Mouse (Mus musculus) gonadal fat pad, adult 2 months (tissue): ENCODE results near the gene A730049H05Rik. TPM values are rescaled to one million over a fixed set of nuclear protein-coding genes. Genes with fewer than 3 reads are reported as not detected.

Experiments
- DNase-seq: peaks from one replicate; pipeline ENCODE4 v3.0.0-alpha.2; 2012; ENCODE audit warnings: low read depth
- polyA plus RNA-seq: library from polyadenylated mRNA; depleted of rRNA; stranded (reverse); fragments of >200 nt; gene quantifications from 2 replicates; pipeline ENCODE4 v1.2.3, GENCODE M21; 2012; rRNA removed

Gene A730049H05Rik
- polyA plus RNA-seq, 1 experiment: 0.09 TPM

DNA sequence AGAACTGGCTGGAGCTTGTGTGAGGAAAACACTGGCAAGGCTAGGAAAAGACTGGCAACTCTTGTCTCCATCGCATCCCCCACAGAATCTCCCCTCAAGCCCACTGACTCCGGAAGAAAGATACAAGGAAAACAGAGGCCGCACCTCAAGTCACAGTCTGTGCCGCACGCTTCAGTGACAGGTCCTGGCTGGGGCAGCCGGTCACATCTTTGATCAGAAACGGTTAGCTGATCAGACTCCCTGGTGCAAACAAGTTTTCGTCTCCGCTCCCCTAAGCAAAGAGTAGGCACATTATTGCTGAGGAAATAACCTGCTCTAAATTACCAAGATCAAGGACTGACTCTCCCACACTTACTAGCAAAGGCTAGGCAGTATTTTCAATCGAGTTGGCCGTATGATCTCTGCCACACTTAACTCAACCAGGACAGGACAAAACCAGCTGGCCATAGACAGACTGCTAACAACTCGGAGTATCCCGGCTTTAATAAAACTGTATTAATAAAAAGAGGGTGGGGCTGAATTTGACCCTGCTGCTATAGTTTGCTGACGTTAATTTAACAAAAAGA is 63.5 kb downstream of the A730049H05Rik start:
- no peak for DNase-seq

DNA sequence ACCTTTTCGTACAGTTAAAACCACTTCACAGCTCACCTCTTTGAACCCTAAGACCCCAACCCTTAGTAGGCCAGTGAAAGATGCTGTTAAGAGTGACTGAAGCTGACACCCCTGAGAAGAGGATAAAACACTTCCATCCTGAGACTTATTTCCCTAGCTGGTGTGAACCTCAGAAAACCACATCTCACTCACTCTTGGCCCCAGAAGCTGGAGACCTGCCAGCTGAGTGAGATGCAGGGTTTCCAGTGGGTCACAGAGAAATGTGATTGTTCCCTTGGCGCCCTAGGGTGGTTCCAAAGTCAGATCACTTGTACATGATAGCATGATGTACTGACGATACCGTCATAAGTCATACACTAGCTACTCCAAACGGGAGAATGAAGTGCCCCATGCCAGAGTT is 66.2 kb downstream of the A730049H05Rik start:
- no peak for DNase-seq

DNA sequence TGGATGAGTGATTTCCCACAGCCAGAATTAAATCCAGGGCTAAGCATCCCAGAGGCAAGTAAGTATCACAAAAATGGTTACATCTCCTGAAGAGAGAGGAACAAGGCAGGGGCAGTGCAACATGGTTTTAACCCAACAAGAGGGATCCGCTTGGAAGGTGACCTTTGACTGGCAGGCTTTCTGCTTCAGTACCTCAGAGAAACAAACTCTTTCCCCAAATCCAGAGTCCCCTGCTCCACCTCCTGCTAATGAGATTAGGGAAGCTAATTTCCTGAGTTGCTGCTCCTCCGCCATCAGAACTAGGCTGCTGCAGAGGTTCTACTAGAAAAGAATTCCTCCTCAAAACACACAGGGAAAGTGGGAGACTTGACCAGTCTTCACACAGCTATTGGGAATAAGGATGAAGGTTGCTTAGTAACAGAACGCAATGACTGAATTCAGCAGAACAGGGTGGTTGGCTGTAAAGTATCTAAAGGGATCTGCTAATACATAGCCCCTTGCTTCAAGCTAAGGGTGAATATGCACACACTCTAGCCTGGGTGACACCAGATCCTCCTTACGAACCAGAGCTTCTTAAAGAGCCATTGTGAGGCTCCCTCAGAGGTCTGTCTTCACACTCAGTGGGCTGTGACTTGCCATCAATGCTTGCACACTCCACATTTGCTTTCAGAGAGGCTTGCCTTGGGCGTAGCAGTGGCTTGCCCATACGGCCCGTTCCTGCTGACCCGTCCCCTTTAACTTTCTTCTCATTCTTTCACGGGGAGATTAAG is 67.0 kb downstream of the A730049H05Rik start:
- no peak for DNase-seq

DNA sequence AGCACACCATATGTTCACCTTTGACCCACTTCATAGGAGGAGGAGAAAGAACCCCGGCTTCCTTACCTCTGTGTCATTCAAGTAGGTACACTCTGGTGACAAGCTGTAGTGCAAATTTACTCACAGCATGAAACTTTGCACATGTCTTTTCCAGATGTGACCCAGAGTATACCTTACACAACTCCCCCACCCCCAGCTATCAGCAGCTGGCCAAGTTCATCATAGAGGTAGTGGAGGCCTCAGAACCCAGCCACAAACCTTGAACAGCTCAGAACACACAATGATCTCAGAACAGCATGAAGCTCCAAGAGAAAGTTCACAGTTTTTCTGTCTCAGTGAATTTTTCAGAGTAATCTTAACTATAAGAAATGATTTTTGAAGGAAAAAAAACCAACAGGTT is 75.3 kb downstream of the A730049H05Rik start:
- DNase-seq: no peak

Other genes with a start within 250 kb of the A730049H05Rik start
- gene Prickle2, start 110.3 kb upstream of the A730049H05Rik start, polyA plus RNA-seq: 4.2 and 5.4 TPM in 2 replicates
- 0.07 TPM in 1 of 2 replicates, not detected in the other for gene Gm15737, start 52.9 kb downstream of the A730049H05Rik start, polyA plus RNA-seq
- gene Adamts9, start 127.0 kb downstream of the A730049H05Rik start, polyA plus RNA-seq: 12.4 and 16.3 TPM in 2 replicates